Mouse (Mus musculus) CD4-positive, CD25-positive, alpha-beta regulatory T cell, adult 4 months (primary cell): ENCODE results near the gene Sgtb. TPM values are rescaled to one million over a fixed set of nuclear protein-coding genes. Genes with fewer than 3 reads are reported as not detected.

Experiments used
- ATAC-seq: one replicate; pipeline ENCODE4 v1.8.0; 2017
- polyA plus RNA-seq, 2 experiments: library from polyadenylated mRNA; unstranded; fragments of 100-300 nt; shearing (Covaris generic); gene quantifications; one replicate each; pipeline ENCODE4 v1.2.1; 2017

The Sgtb gene
- polyA plus RNA-seq, result under 1 TPM; 0.17 to 0.71 TPM

DNA sequence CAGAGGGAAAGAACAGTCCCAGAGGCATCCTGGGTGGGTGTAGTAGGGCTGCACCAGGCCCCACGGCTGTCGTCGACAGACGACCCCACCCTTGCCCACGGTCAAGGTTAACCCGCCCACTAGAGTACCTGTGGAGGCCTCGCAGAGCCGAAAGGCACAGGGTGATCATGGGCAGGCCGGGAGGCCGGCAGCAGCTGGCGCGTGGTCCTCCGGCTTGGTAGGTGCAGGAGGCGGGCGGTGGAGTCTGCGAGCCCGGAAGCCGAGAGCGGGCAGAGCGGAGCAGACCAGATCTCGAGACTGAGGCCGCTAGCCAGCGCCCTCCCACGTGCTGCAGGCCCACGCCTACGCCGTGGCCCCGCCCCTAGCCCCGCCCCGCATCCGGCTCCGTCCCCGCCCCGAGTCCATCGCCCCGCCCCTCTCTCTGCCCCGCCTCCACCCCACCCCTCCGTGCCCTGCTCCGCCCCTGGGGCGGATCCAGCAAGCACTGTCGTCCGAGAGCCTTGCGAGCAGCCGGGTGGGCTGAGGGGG, at the start of gene Sgtb, which contains the start of gene Nln:
Gene Sgtb (plus strand): TSS at position 454 of the 528 bp plus-strand sequence.
Gene Nln (minus strand): TSS at position 327 of the 528 bp plus-strand sequence.
- ATAC-seq, result peak; percentile 79

DNA sequence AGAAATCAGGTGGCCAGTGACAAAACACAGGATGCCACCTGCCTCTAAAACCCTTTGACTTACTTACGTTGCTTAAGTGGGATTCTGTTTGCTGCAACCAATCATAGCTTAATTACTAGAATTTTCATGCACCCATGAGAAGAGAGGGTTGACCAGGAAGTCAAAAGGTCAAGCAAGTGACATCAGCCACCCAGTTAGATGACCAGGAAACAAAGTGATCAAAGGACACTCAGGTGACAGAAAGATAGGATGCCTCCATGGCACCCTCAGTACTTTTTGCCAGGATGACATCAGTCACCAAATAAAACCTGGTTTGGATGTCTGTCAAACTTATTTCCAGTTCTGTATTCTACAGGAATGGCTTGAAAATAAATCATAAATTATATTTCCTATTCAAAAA, 49.3 kb upstream of the Sgtb start:
- no peak for ATAC-seq

DNA sequence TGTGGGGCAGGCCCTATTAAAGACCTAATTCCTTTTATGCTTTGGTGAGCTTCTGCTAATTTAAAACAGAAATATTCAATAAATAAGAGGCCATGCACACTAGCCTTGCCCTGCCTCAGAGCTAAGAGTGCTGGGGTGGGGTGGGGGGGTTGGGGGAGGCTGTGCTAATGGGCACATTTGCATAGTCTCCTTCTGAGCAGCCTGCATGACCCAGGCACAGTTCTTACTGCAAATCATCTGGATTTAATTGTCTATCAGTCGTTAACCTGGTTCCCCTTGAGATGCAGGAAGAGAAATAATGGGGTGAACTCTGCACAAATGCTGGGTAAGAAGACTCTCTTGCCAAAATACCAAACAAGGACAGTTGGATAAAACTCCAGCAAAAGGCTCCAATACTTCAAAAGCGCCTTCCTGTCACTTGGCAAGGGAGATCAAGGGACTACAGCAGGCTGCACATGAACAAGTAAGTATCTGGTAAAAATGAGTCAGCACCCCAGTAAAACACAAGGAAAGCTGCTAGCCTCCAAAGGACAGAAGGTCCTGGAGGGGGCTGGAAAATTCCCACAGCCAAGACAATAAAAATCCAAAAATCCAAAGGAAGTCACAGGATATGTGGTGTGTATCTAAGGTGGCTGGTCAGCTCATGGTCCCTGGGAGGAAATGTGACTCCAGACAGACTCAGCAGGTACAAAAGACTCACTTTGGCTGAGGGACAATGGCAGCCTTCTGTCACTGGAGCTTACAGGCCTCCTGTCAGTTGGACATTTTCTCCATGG, 47.4 kb upstream of the Sgtb start:
- no peak for ATAC-seq

DNA sequence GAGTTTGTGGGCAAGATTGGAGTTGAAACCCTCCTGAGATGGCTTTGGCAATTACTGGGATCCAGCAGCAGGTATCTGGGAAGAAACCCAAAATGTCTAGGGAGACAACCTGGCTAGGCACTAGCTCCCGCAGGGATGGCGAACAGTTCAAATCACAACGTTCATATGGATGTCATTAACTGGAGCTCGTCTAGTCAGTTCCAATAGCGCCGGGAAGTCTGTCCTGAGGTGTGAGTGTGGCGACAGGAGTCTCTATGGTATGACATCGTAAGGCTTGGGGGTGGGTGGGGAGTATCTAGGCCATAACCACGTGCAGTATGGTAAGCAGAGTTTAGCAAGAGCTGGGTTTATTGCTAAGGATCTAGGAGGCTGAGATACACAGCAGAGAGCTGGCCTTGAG, 46.5 kb upstream of the Sgtb start:
- no peak for ATAC-seq

DNA sequence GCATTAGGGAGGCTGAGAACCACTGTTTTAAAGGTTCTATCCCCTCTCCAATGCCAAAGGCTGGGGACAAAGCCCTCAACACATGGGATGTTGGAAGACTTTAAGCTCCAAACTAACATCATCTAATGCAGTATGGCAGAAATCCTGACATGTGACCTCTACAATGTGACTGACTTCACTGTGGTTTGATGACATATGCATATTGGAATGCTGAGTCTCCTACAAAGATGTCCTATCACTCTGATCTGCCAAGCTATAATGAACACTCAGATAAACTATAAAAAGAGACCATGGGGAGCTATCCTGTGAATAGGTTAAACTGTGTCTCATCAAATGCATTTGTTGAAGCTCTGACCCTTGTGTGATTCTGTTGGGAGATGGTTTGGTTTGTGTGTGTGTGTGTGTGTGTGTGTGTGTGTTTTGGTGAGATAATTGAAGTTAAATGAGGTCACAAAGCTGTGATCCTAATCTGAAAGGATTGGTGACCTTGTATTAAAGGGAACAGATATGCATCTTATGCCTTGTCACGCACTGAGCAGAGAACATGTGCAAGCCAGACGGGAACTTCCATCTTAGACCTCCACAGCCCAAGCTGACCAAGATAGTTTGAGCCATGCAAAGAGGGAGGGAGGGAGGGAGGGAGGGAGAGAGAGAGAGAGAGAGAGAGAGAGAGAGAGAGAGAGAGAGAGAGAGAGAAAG, 43.7 kb upstream of the Sgtb start:
- no peak for ATAC-seq

DNA sequence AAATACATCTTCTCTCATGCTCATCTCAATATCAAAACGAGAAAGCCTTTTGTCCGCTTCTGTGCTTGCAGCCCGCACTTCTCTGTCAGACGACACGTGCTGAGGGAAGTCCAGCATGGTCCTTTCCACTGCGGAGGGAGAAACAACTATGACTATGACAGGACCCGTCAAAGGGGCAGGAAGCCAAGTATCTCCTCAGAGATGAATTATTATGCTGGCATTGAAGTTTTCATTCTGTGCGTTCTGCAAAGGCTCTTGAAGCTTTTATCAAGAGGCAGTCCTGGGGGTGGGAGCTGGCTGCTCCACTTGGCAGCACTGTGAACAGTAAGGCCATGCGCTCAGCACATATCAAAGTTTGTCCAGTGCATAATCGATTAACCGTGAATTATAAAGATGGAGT, 40.3 kb upstream of the Sgtb start:
- no peak for ATAC-seq

DNA sequence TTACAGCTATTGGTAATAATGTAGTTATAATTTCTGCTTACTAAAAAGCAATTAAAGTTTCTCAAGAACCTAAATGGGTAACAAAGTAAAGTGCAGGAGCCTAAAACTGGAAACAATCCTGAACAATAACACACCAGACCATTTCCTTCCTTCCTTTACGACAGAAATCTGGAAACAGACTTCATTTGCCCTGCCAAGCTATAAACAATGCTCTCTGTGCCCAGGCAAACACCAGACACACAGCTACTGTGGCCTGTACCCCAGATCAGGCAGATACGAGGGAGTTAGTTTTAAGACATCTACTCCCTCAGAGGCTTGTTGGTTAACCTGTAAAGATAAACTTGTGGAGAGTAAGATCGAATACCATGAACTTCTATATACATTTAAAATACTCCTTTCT, 38.8 kb upstream of the Sgtb start:
- no peak for ATAC-seq

DNA sequence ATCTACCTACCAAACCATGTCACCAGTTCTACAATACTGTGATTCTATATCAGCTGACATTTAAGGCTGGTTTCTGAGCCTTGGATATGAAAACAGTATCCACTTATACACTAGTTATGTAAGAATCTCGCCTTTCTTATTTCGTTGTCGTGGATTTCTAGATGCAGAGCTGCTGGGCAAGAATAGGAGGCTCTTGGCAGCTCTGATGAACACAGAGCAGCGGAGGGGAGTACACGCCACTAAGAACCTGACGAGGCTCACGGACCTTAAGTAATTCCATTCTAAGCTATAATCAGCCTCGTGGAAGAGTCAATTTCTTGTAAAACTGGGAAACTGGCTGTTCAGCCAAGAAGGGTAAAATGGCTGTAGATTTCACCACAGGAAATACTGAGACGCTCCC, 37.2 kb upstream of the Sgtb start:
- no peak for ATAC-seq

DNA sequence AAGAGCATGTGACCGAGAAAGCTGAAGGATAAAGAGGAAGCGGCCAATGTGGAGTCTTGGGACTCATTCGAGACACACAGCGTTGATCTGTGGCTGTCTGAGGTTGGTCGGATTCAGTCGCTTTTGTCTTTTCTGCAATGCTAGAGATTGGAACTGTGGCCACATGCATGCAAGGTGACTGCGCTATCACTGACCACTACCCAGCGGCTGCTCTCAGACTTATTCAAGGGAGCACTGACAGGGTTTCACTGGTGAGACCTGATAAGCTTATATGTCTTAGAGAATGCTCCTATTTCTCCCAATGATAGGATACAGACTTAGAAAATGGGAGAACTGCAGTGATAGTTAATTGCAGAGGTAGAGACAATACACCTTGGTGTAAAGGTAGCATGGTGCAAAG, 35.3 kb upstream of the Sgtb start:
- no peak for ATAC-seq

DNA sequence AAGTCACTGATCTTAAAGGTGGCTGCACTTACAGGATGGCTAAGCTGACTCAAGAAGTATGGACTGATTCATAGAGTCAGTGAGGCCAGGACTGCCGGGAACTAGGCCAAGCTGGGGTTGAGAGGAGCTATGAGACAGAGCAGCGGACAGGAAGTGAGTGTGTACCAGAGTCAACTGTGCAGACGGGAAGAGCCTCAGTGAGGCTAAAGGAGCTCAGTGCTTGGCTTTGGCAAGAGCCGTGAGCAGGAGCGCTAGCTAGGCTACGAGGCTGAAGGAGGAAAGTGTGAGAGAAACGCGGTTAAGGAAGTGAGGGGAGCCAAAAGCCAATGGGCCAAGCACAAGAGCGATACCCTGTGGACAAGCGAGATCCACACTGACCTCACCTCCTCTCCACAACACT, 34.8 kb upstream of the Sgtb start:
- no peak for ATAC-seq

DNA sequence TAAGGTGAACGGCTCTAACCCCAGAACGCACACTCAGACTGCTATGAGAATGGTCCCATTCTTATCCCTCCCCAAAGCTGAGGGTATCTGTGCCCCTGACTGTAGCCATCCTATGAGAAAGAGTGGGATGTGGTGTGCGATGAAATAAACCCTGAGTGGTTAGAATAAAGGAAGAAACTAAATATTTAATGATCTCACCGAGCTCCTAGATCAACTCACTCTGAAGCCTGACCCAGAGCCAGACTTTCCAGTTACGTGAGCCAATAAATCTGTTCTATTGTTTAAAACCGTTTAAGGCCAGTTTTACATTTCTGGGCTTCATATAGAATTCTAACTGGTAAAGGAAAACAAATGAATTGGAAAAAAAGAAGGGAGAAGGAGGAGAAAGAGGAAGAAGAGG, 32.5 kb upstream of the Sgtb start:
- no peak for ATAC-seq

DNA sequence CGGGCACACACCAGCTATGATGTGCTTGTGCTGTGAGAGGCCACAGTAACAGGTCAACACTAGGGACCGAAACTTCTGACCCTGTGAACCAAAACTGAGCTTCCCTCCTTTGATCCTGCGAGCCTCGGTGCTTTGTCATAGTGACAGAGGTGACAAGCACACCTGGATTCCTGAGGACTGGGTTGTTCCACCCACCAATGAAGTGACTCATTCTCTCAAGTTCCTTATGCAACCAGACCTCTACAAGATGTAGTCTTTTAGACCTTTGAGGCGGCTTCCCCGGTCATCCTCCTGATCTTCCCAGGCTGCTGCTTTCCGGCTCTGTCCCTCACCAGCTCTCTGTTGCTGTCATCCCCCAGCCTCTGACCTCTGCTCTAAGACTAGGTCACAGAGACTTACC, 27.0 kb upstream of the Sgtb start:
- no peak for ATAC-seq

DNA sequence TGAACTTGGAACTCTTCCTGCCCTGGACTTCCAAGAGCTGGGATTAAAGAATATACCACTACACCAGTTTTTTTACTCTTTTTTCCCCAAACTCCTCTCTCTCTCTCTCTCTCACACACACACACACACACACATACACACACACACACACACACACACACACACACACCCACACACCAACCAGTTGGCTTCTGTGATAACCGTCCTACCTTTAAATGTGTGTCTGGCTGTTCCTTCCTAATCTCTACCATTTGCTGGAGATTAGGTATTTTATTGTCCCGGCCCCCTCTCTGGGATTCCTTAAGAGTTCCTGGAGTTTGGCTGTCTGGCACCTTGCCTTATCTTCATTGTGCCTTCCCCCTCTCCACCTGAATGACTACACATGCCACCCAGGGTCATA, 24.9 kb upstream of the Sgtb start:
- no peak for ATAC-seq

DNA sequence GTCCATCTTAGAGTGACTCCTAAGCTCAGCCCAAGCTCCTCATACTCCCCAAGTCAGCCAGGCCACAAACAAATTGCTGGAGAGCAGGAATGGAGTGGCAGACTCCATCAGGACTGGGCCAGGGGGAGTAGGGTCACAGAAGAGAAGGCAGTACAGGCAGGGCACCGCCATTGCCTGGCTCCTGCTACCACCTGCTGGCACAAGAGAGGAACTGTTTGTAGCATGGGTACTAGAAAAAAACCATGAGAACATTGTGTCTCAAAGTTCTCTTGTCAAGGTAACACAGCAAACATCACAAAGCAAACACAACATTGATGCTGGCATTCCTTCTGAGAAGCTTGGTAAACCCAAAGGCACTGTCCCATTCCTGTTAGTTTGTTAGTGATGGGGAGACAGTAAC, 20.2 kb upstream of the Sgtb start:
- peak; percentile 83 for ATAC-seq

DNA sequence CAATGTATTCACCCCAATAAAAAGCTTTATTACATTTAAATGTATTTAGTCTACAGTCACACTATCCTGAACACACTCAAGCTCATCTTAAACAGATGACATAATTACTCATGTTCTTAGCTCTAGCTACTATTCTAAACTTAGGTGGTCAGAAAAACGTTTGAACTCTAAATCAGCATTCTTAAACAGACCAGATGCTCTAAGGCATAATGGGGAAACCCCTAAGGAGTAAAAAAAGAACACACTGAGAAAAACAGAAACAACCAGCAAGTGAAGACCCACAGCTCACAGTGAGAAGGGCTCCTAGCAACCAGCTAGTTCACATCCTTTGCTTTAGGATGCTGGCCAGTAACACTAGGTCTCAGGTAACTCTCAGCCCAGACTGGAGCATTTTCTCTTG, 17.8 kb upstream of the Sgtb start:
- ATAC-seq, result peak; percentile 56

DNA sequence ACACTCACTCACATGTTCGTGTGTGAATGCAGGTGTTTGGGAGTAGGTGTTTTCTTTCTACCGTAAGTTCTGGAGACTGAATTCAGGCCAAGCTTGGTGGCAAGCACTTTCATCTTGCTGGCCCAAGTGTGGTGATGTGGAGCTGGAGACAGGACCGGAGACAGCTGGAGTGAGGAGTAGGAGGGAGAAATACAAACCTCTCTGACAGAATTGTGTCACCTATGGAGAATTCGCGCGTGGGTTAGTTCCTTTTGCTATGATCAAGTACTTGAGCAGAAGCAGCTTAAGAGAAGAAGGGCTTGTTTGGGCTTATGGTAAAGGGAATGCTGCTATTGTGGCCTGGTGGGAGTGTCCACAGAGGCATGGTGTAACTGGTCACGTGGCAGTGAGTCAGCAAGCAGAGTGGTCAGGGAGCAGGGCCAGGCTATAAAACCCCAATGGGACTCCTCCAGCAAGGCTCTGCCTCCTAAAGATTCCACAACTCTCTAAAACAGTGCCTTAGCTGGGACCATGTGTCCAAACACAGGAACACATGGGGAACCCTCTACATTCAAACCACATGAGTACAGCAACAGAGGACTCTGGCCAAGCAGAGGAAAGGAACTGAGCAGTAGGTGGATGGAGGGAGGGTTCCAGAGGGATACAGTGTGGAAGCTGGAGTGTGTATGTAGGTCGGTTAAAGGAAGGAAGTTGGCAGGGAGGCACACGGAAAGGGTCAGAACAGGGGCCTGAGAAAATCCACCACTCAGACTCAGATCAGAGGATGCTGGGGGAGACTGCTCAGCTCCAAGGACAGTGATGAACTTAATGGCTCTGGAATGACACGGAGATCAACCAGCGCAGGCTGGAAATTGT, 14.8 kb upstream of the Sgtb start:
- ATAC-seq, result no peak

DNA sequence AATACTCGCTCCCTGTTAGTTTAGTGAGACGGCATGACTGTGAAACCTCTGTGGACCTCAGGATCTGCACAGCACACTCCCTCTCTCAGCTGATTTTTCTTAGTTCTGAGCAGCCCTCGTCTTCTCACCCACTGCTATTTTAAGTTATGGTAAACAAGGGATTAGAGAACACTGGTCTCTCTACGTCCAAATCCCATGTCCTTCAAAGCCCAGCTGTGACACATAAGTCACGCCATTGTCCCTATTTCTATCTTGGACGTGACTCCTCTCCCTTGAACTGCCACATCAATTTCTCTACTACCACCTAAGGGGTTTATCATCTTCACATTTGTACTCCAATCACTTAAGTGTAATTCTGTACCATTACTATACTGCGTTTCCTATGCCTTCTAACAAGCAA, 13.6 kb upstream of the Sgtb start:
- ATAC-seq, result no peak

DNA sequence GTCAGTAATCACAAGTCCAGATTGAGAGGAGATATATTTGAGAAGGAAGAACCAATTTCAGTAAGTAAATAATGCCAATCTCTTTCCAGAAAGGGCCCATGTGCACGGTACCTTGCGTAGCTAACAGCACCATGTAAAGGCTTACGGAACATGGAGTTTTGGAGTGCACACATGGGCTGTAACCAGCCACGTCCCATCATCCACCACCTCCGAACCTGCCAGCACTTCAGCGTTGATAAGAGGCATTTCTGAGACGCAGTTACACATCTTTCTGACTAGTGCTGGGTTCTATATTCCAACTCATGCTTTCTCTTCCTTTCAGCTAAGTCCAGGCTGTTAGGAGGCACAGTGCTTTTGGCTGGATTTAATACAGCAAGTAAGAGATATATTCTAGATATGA, 12.4 kb upstream of the Sgtb start:
- no peak for ATAC-seq

DNA sequence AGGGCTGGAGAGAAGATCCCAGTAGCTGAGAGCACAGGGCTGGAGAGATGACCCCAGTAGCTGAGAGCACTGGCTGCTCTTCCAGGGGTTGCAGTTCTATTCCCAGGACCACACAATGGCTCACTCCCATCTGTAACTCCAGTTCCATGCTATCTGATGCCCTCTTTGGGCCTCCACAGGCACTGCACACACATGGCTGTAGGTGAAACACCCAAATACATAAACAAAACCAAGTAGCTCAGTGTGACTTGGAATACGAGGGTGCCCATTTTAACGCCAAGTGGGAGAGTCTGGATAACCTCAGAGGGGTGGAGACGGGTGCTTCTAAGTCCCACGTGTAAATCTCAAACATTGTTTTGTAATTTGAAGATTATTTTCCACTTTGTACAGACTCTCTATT, 9.1 kb upstream of the Sgtb start:
- no peak for ATAC-seq

DNA sequence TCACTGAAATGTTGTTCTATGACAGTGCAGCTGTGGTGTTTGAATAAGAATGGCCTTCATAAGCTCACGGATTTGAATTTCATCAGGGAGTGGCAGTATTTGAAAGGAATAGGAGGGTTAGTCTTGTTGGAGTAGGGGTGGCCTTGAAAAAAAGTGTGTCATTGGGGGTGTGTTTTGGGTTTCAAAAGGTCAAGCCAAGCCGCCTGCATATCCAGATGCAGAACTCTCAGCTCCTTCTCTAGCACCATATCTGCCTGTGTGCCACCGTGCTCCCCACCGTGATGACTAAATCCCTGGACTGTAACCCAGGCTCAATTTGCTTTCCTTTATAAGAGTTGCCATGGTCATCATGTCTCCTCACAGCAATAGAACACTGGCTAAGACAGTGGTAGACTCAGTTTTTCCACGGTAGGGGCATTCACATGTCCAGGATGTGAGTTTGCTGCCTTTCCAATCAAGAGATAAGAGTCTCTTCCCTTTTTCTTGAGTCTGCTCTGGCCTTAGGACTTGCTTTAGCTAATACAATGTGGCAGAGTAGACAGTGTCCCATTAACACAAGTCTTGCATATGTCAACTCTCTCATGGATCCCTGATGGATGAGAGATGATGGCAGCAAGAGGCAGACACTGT, 7.8 kb upstream of the Sgtb start:
- ATAC-seq, result no peak

DNA sequence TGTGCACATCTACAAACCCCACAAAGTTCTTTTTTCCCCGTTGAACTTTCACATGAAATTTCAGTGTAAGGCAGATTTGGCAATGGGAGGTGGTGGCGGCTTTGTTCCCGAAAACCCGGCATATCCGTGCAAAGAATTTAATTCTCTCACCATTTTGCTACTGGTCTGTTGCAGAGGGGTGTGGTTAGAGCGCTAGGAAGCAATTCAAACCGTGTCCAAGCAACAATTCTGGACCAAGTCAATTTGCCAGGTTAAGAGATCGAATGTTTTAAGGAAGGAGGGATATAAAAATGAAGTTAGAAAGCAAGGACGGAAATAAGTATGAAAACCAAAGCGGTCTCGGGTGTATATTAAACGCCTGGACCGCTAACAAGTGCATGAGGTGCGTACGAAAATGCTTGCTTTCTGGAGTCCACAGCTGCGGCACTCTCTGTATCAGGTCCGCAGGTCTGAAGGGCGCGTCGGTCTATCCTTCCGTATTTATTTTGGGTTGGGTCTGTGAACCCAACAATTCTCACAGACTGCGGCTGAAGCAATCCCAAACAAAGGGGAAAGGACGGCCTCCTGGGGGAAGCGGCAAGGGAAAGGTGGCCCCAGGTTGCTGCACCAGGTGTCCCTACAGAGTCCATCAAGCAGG, 772 bp upstream of the Sgtb start:
- peak; percentile 28 for ATAC-seq
